Mouse (Mus musculus): Measurements from ENCODE around the gene Selenom.
A peak's percentile ranks its signal among the peaks of the same experiment; 100 is the strongest.

Gene Selenom

DNA sequence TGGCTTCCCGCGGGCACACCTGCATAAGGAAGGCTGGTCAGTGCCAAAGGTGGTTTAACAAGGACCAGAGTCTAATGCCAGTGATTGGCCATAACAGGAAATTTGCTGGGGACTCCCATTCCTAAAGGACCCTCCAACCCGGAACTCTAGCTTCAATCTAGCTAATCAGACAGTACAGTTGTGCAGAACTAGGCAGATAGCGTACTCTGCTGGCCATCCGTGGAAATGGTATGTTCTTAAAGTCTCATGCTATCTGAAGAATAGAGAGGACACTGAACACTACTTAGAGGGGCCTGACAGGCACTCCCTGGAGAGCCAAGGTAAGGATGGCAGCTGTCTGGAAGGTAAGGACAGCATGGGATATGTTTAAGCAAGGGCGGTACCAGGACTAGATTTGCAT, 17.1 kb downstream of the Selenom start:
- no peak for DNase-seq (ENCODE audit: low spot score)

DNA sequence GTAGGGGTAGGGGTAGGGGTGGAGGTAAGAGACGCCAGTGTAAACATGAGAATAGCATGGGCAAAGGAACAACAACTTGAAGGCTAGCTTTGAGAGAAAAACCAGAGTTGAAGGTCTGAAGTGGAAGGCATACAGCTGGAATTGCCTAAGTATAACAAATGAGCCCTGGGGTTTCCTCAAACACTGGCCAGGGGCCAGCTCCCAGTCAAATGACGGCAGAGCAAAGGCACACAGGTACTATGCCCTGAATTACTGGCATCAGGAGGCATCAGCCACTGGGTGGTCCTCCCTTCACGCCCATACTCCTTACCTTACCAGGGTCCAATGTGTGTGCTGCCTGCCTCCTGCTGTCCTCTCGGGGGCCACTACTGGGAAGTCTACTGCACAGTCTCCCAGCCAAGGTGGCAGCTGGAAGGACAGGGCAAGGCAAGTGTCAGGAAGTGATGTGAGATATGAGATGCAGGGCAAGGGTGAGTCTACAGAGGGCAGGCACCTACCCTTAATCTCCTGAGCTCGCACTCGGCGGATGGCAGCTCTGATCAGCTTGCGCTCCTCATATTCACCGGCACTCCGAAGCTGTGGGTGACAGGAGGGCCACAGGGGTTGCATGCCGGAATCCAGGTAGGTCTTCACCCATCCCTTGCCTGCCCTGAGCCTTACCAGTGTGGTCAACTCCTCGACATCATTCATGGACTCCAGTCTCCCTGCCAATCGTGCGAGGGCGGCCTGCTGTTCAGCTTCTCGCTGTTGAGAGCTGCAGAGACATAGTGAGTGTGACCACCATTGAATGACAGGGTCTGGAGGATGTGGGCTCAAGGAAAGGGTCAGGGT, 17.8 kb downstream of the Selenom start:
- no peak for DNase-seq (ENCODE audit: low spot score)

DNA sequence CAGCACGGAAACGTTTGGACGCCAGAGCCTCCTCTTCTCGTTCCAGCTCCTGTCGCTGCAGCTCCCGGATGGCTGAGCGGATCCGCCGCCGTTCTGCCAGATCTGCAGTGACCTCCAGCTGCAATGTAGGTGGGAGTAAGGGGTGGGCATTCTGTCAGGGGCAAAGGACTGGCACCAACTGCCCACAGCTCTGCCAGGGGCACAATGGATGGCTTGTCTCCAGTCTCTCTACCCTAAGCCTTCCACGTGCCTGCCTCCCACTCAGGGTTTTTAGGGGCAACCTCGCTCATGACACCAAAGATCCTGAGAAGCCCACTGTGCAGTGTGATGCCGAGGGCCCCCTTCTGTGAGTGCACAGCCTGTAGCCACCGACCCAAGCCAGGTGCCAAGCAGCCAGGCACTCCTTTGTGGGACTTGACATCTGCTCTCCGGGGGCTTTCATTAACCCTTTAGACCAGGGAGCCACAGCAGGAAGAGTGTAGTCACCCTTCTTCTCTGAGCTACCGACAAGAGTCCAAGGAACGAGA, 19.0 kb downstream of the Selenom start:
- no peak for DNase-seq (ENCODE audit: low spot score)

DNA sequence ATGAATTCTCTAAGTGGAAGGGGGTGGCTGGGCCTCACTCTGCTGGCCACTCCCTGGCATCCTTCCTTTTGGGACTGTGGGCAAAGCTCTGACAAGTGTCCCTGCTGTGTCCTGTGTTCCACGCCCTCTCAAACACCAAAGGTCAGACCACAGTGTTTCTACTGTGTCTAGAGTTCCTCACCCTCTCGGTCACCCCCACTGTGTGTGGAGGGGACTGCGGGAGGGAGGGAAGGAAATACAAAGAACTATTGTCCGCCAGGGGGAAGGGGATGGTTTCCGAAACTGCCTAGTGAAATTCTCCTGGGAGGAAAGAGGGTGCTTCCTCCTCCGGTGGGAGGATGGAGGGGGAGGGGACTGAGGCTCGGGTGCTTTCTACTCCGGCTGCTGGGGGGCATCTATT, 20.5 kb downstream of the Selenom start:
- DNase-seq (ENCODE audit: low spot score), result no peak

- DNase-seq (ENCODE audit: low spot score), result peak; percentile 96
Observed at GRCm38 (mm10) chr11:3535406-3535986, 21.0 kb downstream of the Selenom start.

DNA sequence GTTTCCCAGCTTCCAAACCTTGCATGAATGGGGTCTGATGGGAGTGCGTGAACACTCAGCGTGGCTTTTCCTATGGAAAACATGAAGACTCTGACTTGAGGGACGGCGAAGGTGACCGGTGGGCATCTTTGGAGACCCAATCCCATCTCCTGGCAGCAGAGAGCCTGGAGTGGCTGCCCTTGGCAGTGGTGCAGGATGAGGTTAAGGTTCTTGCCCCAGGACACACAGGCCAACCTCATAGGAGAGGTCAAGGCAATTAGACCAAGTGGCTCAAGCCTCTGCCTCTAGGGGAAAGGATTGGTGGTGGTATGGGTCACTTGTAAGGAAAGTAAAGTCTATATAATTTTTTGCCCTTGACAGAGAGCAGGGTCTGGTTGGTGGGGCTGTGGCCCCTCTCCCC, 21.6 kb downstream of the Selenom start:
- DNase-seq (ENCODE audit: low spot score), result no peak

DNA sequence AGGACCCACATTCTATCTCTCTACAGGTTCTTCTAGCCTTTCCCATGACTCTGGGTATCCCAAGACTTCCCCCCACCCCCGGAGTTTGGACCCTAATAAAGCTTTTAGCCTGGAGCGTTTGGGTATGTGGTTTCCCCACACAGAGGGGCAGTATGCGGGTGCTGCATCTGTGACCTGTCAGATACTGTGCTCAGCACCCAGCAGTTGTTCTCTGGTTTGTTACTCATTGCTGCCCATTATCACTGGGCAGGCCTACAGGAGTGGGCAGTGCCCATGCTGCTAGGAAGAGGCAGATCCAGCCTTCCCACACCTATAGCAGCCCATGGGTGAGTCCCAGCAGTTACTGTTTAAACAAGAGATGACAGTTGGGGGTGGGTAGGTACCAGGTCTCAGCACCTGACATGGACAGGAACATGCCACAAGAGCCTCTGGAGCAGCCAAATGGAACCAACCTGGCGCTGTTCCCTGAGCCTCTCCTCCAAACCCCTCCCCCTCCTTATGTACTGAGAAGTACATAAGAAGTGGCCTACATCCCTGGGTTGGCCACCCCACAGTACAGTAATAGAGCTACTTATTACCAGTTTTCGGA, 22.4 kb downstream of the Selenom start:
- no peak for DNase-seq (ENCODE audit: low spot score)

DNA sequence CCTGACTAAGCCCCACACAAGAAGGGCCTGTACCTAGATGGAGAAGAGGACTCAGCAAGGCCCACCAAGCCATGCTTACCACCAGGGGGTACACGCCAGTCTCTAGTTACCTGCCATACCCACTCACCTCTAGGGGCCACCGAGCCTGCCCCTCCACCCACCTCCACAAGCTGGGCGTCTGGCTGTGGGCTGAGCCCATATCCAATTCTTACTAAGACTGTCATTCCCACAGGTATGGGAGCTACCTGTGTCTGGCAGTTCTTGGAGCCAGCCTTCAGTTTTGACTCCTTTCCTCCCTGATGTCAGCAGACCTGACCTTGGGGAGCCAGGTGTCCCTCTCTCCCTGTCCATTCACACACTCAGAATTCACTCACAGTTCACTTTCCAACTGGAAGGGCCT, 23.2 kb downstream of the Selenom start:
- no peak for DNase-seq (ENCODE audit: low spot score)

GRCm38 (mm10) chr11:3538341-3538740, 23.9 kb downstream of the Selenom start:
- no peak for DNase-seq (ENCODE audit: low spot score)

DNA sequence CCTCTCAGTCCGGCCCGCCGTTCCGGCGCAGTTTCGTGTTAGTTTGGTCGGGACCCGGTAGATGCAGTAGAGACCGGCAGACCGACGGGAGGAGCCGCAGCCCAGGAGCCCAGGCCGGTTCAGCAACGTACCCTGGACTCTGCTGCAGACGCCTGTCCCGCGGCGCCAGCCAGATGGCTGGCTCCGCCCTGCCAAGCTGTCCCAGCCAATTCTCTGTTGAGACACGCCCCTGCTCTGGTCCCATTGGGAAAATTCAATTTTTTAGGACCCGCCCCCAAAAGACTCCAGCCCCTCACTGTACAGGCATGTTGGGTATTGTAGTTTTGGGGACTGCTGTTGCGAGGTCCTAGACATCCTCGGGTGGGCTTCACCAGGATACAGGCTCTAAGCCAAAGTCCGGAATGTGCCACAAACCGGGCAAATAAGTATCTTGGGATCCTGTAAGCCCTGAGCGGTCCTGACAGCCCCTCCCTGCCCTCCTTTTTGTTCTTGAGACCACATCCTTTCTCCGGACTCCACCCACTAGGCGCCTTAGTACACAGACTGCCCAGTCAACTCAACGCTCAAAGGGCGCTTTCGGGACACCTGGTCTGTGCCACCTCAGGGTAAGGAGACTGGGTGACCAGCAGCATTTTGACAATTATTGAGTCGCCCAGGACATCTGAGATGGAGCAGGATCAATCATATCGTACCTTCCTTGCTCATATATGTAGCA, 24.8 kb downstream of the Selenom start:
- peak; percentile 99 for DNase-seq (ENCODE audit: low spot score)

DNA sequence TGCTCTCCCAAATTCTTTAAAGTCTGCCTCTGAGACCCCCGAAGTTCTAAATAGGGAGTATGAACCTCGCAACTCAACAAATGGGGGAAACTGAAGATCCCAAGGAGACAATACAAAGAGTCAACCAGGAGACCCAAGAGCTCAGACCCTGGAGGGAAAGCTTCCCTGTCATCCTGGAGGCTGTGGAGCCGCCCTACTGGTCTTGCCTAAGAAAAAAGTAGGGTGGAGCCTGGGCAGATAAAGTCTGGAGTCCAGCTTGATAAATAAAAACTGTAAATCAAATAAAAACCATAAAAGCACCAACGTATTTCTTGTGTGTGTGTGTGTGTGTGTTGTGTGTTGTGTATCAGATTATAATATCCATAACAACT, 25.3 kb downstream of the Selenom start:
- DNase-seq (ENCODE audit: low spot score), result peak; percentile 16

DNA sequence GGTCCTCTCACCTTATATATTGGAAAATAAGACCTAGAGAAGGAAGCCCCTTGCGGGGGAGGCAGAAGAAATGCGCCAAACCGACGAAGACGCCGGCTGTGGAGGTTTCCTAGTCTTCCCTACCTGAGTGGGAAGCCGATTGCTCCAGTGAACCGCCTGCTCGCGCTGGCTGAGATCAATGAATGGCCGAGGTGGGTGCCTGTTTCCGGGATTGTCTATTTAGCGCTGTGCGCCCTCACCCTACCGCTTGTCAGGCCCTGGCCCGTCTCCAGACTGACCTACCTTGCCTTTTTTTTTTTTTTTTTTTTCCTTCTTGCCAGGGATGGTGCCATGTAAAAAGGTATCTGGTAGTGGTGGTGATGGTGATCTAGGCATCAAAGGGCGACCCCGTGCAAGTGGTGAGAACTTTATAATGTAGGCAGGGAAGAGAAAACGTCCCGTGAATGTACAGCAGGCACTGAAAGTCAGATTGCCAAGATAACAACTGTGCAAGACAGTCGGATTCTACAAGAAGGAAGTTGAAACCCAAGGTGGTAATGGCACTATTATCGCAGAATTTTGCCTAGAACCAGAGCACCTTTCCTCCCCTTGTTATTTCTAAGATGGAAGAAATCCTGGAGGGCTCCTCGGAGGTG, 26.1 kb downstream of the Selenom start, which contains the start of gene Smtn:
Smtn (minus strand) TSS at position 162 of the 635 bp plus-strand sequence.
- DNase-seq (ENCODE audit: low spot score), result no peak

DNA sequence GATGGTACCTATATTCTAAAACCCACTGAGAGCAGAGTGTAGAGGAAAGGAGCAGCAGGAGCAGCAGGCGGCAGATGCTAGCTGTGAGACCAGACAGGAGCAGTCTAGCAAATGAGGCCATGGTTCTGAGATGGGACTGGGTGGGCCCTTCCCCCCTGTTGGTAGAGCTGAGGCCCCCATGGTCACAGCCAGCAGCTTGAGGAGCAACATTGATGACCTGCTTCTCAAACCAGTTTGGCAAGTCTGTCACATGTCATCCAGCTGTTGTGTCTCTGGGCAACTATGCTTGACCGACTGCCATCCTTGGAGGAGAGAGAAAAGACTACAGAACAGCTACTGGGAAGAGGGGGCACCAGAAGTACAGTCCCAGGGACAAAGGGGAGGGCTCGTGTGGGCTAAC, 27.4 kb downstream of the Selenom start:
- DNase-seq (ENCODE audit: low spot score), result no peak

DNA sequence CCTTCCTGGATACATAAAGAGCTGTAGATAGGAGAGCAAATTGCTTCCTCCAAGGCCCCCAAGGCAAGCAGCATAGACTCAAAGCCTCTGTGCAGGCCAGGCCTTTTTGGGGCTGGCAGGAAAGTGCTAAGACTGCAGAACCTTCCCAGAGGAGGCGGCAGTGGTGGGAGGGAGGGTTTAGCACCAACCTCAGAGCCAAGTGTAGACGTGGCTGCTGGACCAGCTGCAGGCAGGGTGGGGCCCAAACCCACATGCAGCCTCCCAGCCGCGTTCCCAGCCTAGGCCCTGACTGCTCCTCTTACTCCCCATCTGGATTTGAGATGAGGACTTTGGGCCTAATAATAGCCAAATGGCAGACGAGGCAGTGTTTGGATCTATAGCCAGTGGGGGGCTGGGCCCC, 28.5 kb downstream of the Selenom start:
- no peak for DNase-seq (ENCODE audit: low spot score)

DNA sequence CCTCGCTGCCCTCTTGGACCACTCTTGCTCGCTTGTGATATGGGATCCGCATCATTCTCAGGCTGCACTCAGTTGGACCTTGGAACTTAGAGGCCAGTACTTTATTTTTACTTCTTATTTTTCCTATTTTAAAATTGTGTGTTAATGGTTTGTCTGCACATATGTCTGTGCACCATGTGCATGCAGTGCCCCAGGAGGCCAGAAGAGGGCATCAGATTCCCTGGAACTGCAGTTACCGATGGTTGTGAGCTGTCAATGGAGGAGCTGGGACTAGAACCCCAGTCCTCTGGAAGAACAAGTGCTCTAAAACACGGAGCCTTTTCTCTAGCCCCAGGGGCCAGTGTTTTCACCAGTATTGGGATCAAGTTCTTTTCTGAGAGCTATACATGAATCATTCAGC, 29.9 kb downstream of the Selenom start:
- DNase-seq (ENCODE audit: low spot score), result no peak

DNA sequence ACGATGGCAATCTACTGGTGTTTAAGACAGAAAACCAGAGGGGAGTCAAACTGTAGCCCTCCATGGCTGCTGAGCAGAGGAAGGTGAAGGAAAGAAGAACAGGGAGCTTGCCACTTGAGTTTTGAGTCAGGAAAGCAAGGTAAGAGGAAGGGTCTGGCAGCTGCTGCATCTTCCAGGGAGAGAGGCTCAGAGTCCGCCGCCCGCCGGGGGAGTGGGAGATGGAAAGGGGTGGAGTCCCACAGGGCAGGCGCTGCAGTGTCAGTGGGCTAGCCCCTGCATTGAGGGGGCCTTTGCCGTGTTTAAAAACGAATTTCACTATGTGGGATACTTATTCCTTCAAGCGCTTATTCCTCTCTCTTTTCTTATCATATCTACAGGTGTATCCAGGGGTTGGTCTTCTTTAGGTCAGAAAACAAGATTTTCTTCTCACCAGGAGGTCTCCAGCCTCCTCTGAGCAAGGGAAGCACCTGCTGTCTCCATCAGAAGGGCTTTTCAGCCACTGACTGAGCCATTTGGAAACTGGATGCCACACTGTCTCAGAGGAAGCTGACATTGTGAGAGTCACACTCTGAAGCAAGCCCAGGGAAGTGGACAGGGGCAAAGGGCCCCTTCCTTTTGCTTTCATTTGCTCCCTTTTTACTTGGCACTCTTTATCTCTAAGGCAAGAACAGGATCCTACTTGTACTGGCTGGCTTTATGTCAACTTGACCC, 31.2 kb downstream of the Selenom start:
- DNase-seq (ENCODE audit: low spot score), result no peak

GRCm38 (mm10) chr11:3546242-3546562, 31.7 kb downstream of the Selenom start:
- DNase-seq (ENCODE audit: low spot score), result no peak

GRCm38 (mm10) chr11:3547047-3547446, 32.6 kb downstream of the Selenom start:
- no peak for DNase-seq (ENCODE audit: low spot score)

GRCm38 (mm10) chr11:3547969-3548368, 33.5 kb downstream of the Selenom start:
- peak; percentile 54 for DNase-seq (ENCODE audit: low spot score)

GRCm38 (mm10) chr11:3548564-3549295, 34.2 kb downstream of the Selenom start:
- DNase-seq (ENCODE audit: low spot score), result no peak

DNA sequence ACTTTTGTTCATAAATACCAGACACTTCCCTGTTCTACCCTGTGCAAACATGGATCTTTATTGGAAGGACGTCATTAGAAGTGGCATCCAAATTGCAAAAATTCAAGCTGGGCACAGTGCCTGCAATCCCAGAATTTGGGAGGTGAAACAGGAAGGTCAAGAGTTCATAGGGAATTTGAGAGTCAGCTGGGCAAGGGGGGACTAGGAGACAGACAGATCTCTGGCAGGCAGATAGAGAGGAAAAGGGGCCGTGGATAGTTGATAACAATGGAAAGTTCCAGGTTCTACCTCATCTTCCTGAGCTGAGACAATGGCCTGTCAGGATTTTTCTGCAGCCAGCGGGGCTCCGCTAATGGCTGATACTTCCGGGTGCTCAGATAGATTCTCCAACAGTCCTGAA, 35.3 kb downstream of the Selenom start:
- no peak for DNase-seq (ENCODE audit: low spot score)

All from embryo, embryonic 10.5 days (tissue).